Mouse (Mus musculus) CD4-positive naive resting alpha-beta T cell, adult 76 days (primary cell): ENCODE data around the gene Sst. TPM values are rescaled to one million over a fixed set of nuclear protein-coding genes. Genes with fewer than 3 reads are reported as not detected.

Experiments used
- total RNA-seq: library from RNA; stranded (reverse); gene quantifications from one replicate; pipeline ENCODE4 v1.2.4, GENCODE M21; 2023

Gene Sst
- not detected for total RNA-seq

GRCm38 (mm10) chr16:23890636-23891035, at the start of gene Sst:
Gene Sst, minus strand, starts transcription at chr16:23890958.

GRCm38 (mm10) chr16:23932294-23932693, 41.5 kb upstream of the Sst start, which contains the start of gene Rtp2:
Gene Rtp2, minus strand, starts transcription at chr16:23932394.

Other genes starting within 250 kb of the Sst start
- gene Rtp2, start 41.4 kb upstream of the Sst start, total RNA-seq = not detected
- gene Gm37419, start 97.5 kb upstream of the Sst start, total RNA-seq = not detected
- 19.3 TPM for gene Bcl6, start 97.9 kb upstream of the Sst start, total RNA-seq